ENCODE assay signal across 24 mouse cellular contexts in the genomic region with DNA sequence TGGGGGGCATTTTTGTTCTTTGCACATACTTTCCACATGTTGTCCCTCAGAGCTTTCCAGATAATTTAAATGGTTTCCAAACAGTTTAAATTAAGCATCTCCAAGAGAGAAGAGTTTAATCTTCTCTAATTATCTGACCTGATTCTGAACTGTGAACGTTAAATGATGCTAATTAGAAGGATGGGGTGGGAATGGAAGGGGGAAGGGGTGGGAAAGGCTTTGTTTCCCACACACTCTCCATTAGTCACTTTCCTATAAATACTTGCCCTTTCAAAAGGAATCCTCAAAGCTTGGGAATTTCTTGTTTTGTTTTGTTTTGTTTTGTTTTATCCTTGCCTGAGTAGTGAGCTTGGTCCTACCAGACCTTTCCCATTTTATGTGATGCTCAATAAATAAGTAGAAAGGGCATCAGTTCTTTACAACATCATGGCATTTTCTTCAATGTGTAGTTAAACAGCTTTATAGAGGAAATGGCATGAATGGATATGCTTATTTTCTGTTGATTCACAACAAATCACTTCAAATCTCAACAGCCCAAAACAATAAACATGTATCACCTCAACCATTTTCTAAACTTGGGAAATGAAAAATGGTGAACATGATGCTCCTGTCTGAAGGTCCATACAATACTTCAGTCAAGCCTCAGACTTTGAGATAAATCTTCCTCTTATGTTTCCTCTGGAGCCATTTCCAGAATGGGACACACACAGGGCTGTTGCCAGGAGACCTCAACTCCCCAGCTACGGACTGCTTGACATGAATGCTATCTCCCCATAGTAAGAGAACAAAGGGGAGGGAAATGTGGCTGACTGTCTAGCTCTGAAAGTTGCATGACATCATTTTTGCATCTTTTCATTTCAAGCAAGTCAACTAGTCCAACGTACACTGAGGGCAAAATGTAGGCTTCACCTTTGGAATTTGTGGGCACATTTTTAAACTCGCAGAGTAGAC. TPM values are rescaled to one million over a fixed set of nuclear protein-coding genes. Genes with fewer than 3 reads are reported as not detected.
DNase-seq lines count a peak whose midpoint lies in the region; ATAC-seq and TF ChIP-seq lines count a peak whose summit lies in the region.
"Had no signal": no experiment of that assay in that cellular context is flagged by ENCODE, and none has a peak within 500 bp of the region (broad histone marks: within the 10 kb centered on the region; RNA-seq: fewer than 3 reads in every experiment).

No protein-coding gene starts in this region.

- no peak for TF ChIP-seq POLR2A in brain, embryonic 14.5 days (IDR thresholded peaks at IDR 0.05; ENCODE audit: borderline replicate concordance, extremely low read depth, insufficient read depth, insufficient read length, poor library complexity, severe bottlenecking)

- H3K27ac ChIP-seq in midbrain, embryonic 10.5 days (replicated peaks) = peak overlapping the region; percentile 67
- H3K27ac ChIP-seq in midbrain, embryonic 14.5 days (replicated peaks; ENCODE audit: low read depth, low read length) = no peak overlapping the region
- no peak overlapping the region for H3K27ac ChIP-seq in hindbrain, embryonic 14.5 days
- H3K27ac ChIP-seq in neural tube, embryonic 12.5 days = no peak overlapping the region
- H3K27ac ChIP-seq: embryonic facial prominence, embryonic 15.5 days; intestine, embryonic 15.5 days; left cerebral cortex, adult 2 months; stomach, embryonic 15.5 days had no signal

- H3K4me2 ChIP-seq in midbrain, embryonic 14.5 days (ENCODE audit: low read length) = no peak overlapping the region
- H3K4me2 ChIP-seq in hindbrain, embryonic 14.5 days (replicated peaks) = no peak overlapping the region
- H3K4me2 ChIP-seq in neural tube, embryonic 12.5 days (replicated peaks) = no peak overlapping the region
- H3K4me2 ChIP-seq: embryonic facial prominence, embryonic 15.5 days; heart, embryonic 11.5 days; intestine, embryonic 15.5 days; stomach, embryonic 15.5 days had no signal

- H3K9ac ChIP-seq in midbrain, embryonic 14.5 days (replicated peaks; ENCODE audit: low read length) = no peak overlapping the region
- no peak overlapping the region for H3K9ac ChIP-seq in hindbrain, embryonic 14.5 days
- H3K9ac ChIP-seq in neural tube, embryonic 12.5 days = no peak overlapping the region
- H3K9ac ChIP-seq: embryonic facial prominence, embryonic 15.5 days; intestine, embryonic 15.5 days; stomach, embryonic 15.5 days had no signal

- H3K4me1 ChIP-seq in midbrain, embryonic 10.5 days = peaks cover 16% of the 10 kb centered on the region
- no peaks in the 10 kb centered on the region for H3K4me1 ChIP-seq in midbrain, embryonic 14.5 days (ENCODE audit: control insufficient read depth, insufficient read depth, low read length)
- no peaks in the 10 kb centered on the region for H3K4me1 ChIP-seq in hindbrain, embryonic 14.5 days (replicated peaks; ENCODE audit: control insufficient read depth, insufficient read depth, low read length)
- 0 out of 2 replicates have a peak, but pooled peaks cover 6% of the 10 kb centered on the region for H3K4me1 ChIP-seq in neural tube, embryonic 12.5 days
- H3K4me1 ChIP-seq: embryonic facial prominence, embryonic 15.5 days; intestine, embryonic 15.5 days; stomach, embryonic 15.5 days had no signal

- H3K36me3 ChIP-seq in midbrain, embryonic 10.5 days = no peaks in the 10 kb centered on the region
- H3K36me3 ChIP-seq in midbrain, embryonic 14.5 days (ENCODE audit: control insufficient read depth, insufficient read depth, low read length) = no peaks in the 10 kb centered on the region
- H3K36me3 ChIP-seq in hindbrain, embryonic 14.5 days (replicated peaks; ENCODE audit: control insufficient read depth, insufficient read depth) = no peaks in the 10 kb centered on the region
- no peaks in the 10 kb centered on the region for H3K36me3 ChIP-seq in neural tube, embryonic 12.5 days
- H3K36me3 ChIP-seq: embryonic facial prominence, embryonic 15.5 days; intestine, embryonic 15.5 days; stomach, embryonic 15.5 days had no signal

- no peak for TF ChIP-seq CTCF in brain, embryonic 14.5 days (IDR thresholded peaks at IDR 0.05; ENCODE audit: borderline replicate concordance, extremely low read depth, insufficient read depth, insufficient read length)

- WGBS in midbrain, embryonic 10.5 days = 53% methylated on average over 4 of the region's 4 CpGs
- 23% methylated on average over 4 of the region's 4 CpGs for WGBS in midbrain, embryonic 14.5 days
- 22% methylated on average over 4 of the region's 4 CpGs for WGBS in hindbrain, embryonic 14.5 days
- WGBS in neural tube, embryonic 12.5 days = 25% methylated on average over 4 of the region's 4 CpGs

- DNase-seq in midbrain, embryonic 10.5 days (ENCODE audit: low spot score) = no peak
- DNase-seq in midbrain, embryonic 14.5 days = no peak
- peak; percentile 35 for DNase-seq in brain, embryonic 14.5 days (ENCODE audit: low read depth)
- no peak for DNase-seq in hindbrain, embryonic 14.5 days (ENCODE audit: low spot score)
- no peak for DNase-seq in ovary, postnatal 10 days (ENCODE audit: low spot score)
- no peak for DNase-seq in MN1 (ENCODE audit: low spot score)
- DNase-seq: cerebellum, adult 9-11 months; heart, postnatal 10 days; kidney, adult 9 months; kidney, postnatal 25 days; left cerebral cortex, postnatal 4 days; liver; right cerebral cortex, postnatal 14 days; spleen, adult 18-20 months; thymus, adult 2 months had no signal

- no peak for ATAC-seq in midbrain, embryonic 14.5 days (ENCODE audit: low FRiP score, low TSS enrichment)
- peak; percentile 51; the same call in 1 of the 2 replicates for ATAC-seq in hindbrain, embryonic 14.5 days (ENCODE audit: low FRiP score)
- peak; percentile 94 for ATAC-seq in neural tube, embryonic 12.5 days (ENCODE audit: low FRiP score, low read depth)
- ATAC-seq in monocyte, adult 5-6 weeks (replicated peaks; ENCODE audit: insufficient number of reproducible peaks, low FRiP score, low TSS enrichment, poor library complexity, severe bottlenecking) = no peak
- ATAC-seq: intestine, embryonic 15.5 days; lung, postnatal 0 days had no signal

- no peak overlapping the region for H3K4me3 ChIP-seq in midbrain, embryonic 10.5 days
- H3K4me3 ChIP-seq in midbrain, embryonic 14.5 days (replicated peaks; ENCODE audit: low read depth, low read length) = no peak overlapping the region
- no peak overlapping the region for H3K4me3 ChIP-seq in hindbrain, embryonic 14.5 days (replicated peaks; ENCODE audit: low read length)
- no peak overlapping the region for H3K4me3 ChIP-seq in neural tube, embryonic 12.5 days
- H3K4me3 ChIP-seq: embryonic facial prominence, embryonic 15.5 days; intestine, embryonic 15.5 days; left cerebral cortex, adult 2 months; stomach, embryonic 15.5 days had no signal

- H3K9me3 ChIP-seq in midbrain, embryonic 10.5 days (replicated peaks) = no peaks in the 10 kb centered on the region
- H3K9me3 ChIP-seq in midbrain, embryonic 14.5 days (ENCODE audit: control insufficient read depth, low read length) = no peaks in the 10 kb centered on the region
- H3K9me3 ChIP-seq in hindbrain, embryonic 14.5 days (ENCODE audit: control insufficient read depth, low read length) = no peaks in the 10 kb centered on the region
- H3K9me3 ChIP-seq in neural tube, embryonic 12.5 days = no peaks in the 10 kb centered on the region
- H3K9me3 ChIP-seq: embryonic facial prominence, embryonic 15.5 days; intestine, embryonic 15.5 days; stomach, embryonic 15.5 days had no signal

- H3K27me3 ChIP-seq in midbrain, embryonic 10.5 days (ENCODE audit: low read depth, poor library complexity, severe bottlenecking) = no peaks in the 10 kb centered on the region
- no peaks in the 10 kb centered on the region for H3K27me3 ChIP-seq in midbrain, embryonic 14.5 days (ENCODE audit: control insufficient read depth, insufficient read depth, low read length)
- no peaks in the 10 kb centered on the region for H3K27me3 ChIP-seq in hindbrain, embryonic 14.5 days (ENCODE audit: control insufficient read depth, insufficient read depth, low read length)
- no peaks in the 10 kb centered on the region for H3K27me3 ChIP-seq in neural tube, embryonic 12.5 days (replicated peaks)
- H3K27me3 ChIP-seq: CH12.LX; embryonic facial prominence, embryonic 15.5 days; intestine, embryonic 15.5 days; stomach, embryonic 15.5 days had no signal

RNA-seq across cellular contexts. Expression of a gene that starts 46.7 kb away (rescaled TPM):
- polyA plus RNA-seq in midbrain, embryonic 10.5 days (2016; fragmentation: Nextera tagmentation; extraction: Ambion mirVana) = 74.3 and 78.1 TPM in 2 replicates
- 109 and 139 TPM in 2 replicates for polyA plus RNA-seq in midbrain, embryonic 14.5 days (2014; fragmentation: Nextera tagmentation; extraction: Ambion mirVana)
- 35.2 and 52.1 TPM in 2 replicates for polyA plus RNA-seq in brain, embryonic 14.5 days (2012; rRNA removed)
- polyA plus RNA-seq in hindbrain, embryonic 14.5 days (2014; fragmentation: Nextera tagmentation; extraction: Ambion mirVana) = 143 and 150 TPM in 2 replicates
- 113 and 126 TPM in 2 replicates for polyA plus RNA-seq in neural tube, embryonic 12.5 days (2016; fragmentation: Nextera tagmentation; extraction: Ambion mirVana)
- 19.2 to 34.1 TPM (median 30.3 TPM) in 3 replicates for total RNA-seq in monocyte, adult 5-6 weeks (2017)

Comparison
In these comparisons a context has a peak if more than half of its experiments do, and no peak if none do; other contexts are left out.
1. ATAC-seq: peak in hindbrain, embryonic 14.5 days (single experiment) and neural tube, embryonic 12.5 days (single experiment); none in midbrain, embryonic 14.5 days (single experiment) and monocyte, adult 5-6 weeks (single experiment).